ENCODE assay signal across 33 mouse cellular contexts in the genomic region with DNA sequence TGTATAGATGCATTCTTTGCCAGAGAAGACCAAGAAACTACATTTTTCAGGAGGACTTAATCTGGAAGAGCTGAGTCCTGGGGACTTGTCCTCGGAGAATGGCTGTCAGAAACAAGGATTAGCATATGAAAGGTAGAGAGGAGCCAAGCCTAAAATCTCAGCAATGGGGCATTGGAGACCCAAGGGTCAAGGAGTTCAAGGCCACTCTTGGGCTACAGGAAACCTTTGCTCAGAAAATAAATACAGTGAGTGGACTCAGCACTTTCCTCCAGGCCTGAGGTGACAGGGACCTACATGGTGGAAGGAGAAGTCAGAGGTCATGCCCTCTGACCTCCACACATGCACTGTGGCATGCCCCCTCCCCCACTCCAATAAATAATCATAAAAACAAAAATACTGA. TPM values are rescaled to one million over a fixed set of nuclear protein-coding genes. Genes with fewer than 3 reads are reported as not detected.
"Had no signal": no experiment of that assay in that cellular context is flagged by ENCODE, and none has a peak within 500 bp of the region (broad histone marks: within the 10 kb centered on the region; RNA-seq: fewer than 3 reads in every experiment).

No protein-coding gene starts in this region.

- H3K9me3 ChIP-seq: heart, embryonic 10.5 days; heart, embryonic 12.5 days; hindbrain, embryonic 10.5 days; hindbrain, embryonic 12.5 days; intestine, embryonic 15.5 days; limb, embryonic 10.5 days; limb, embryonic 12.5 days had no signal

- H3K36me3 ChIP-seq: heart, embryonic 10.5 days; heart, embryonic 12.5 days; hindbrain, embryonic 10.5 days; hindbrain, embryonic 12.5 days; intestine, embryonic 15.5 days; limb, embryonic 10.5 days; limb, embryonic 12.5 days had no signal

- H3K4me3 ChIP-seq: gastrocnemius, adult 2 months; heart, embryonic 10.5 days; heart, embryonic 12.5 days; hindbrain, embryonic 10.5 days; hindbrain, embryonic 12.5 days; intestine, embryonic 15.5 days; layer of hippocampus, adult 2 months; left cerebral cortex, adult 2 months; limb, embryonic 10.5 days; limb, embryonic 12.5 days had no signal

- H3K4me2 ChIP-seq: heart, embryonic 12.5 days; hindbrain, embryonic 12.5 days; hindbrain, embryonic 14.5 days; intestine, embryonic 15.5 days; limb, embryonic 12.5 days; liver, embryonic 11.5 days had no signal

- H3K9ac ChIP-seq: heart, embryonic 12.5 days; hindbrain, embryonic 12.5 days; hindbrain, embryonic 14.5 days; intestine, embryonic 15.5 days; limb, embryonic 12.5 days had no signal

- H3K27me3 ChIP-seq: intestine, embryonic 15.5 days had no signal

- H3K27ac ChIP-seq: gastrocnemius, adult 2 months; heart, embryonic 10.5 days; hindbrain, embryonic 10.5 days; hindbrain, embryonic 12.5 days; hindbrain, embryonic 14.5 days; intestine, embryonic 15.5 days; layer of hippocampus, adult 2 months; left cerebral cortex, adult 2 months; limb, embryonic 10.5 days; limb, embryonic 12.5 days had no signal

- DNase-seq: gastrocnemius, adult 2 months; gastrocnemius, postnatal 10 days; gastrocnemius, postnatal 25 days; heart, adult 18-20 months; heart, postnatal 10 days; heart, postnatal 4 days; kidney, adult 18-20 months; kidney, adult 8-10 months; kidney, postnatal 10 days; kidney, postnatal 25 days; kidney, postnatal 4 days; liver had no signal

- ATAC-seq: hindbrain, embryonic 16.5 days; inflammation-experienced regulatory T-cells, adult 6 months; intestine, embryonic 15.5 days; intestine, postnatal 0 days had no signal

RNA-seq across cellular contexts. Expression of gene Aqp3, which starts 3.0 kb away (rescaled TPM):
- total RNA-seq: gastrocnemius, adult 2 months; gastrocnemius, postnatal 10 days; gastrocnemius, postnatal 25 days; granulocyte monocyte progenitor cell, adult 5-6 weeks; heart, adult 8-10 months; heart, postnatal 25 days; layer of hippocampus, adult 2 months; layer of hippocampus, postnatal 25 days; left cerebral cortex, adult 2 months; left cerebral cortex, postnatal 14 days; left cerebral cortex, postnatal 36 days had no signal

RNA-seq across cellular contexts. Expression of gene Aqp7, which starts 53.0 kb away (rescaled TPM):
- total RNA-seq: granulocyte monocyte progenitor cell, adult 5-6 weeks; layer of hippocampus, postnatal 25 days; left cerebral cortex, adult 2 months; left cerebral cortex, postnatal 14 days; left cerebral cortex, postnatal 36 days had no signal
- polyA plus RNA-seq: heart, embryonic 12.5 days; heart, embryonic 14.5 days; hindbrain, embryonic 10.5 days; hindbrain, embryonic 12.5 days; hindbrain, embryonic 14.5 days; hindbrain, embryonic 16.5 days; limb, embryonic 12.5 days had no signal
